Mouse (Mus musculus): Measurements from ENCODE around the gene Cxadr. TPM values are rescaled to one million over a fixed set of nuclear protein-coding genes. Genes with fewer than 3 reads are reported as not detected.

Gene Cxadr
- polyA plus RNA-seq, 1 experiment from 2014 or later: 27.1 TPM

- no peak overlapping the region for H3K4me3 ChIP-seq (ENCODE audit: low read depth, low read length)
- TF ChIP-seq CTCF (IDR thresholded peaks at IDR 0.05; ENCODE audit: low read depth) (no peak), EP300 (IDR thresholded peaks at IDR 0.05; ENCODE audit: low read depth) (no peak)
- DNase-seq (no peak), ATAC-seq (no peak)
- H3K9ac ChIP-seq (replicated peaks): no peak overlapping the region
- no peak overlapping the region for H3K4me2 ChIP-seq (ENCODE audit: low read depth, low read length)
- 0 out of 2 replicates have a peak, but pooled peaks cover 7% of the 10 kb centered on the region for H3K36me3 ChIP-seq (replicated peaks; ENCODE audit: insufficient read depth, low read length)
- no peaks in the 10 kb centered on the region for H3K27me3 ChIP-seq (ENCODE audit: insufficient read depth, low read length)
- 66% methylated on average over 7 of the region's 7 CpGs for WGBS (ENCODE audit: insufficient replicate concordance)
- H3K4me1 ChIP-seq (ENCODE audit: insufficient read depth): peaks cover 3% of the 10 kb centered on the region
- H3K9me3 ChIP-seq (ENCODE audit: low read length): no peaks in the 10 kb centered on the region
- H3K27ac ChIP-seq (ENCODE audit: low read depth): no peak overlapping the region
Observed at GRCm38 (mm10) chr16:78322140-78322539, 20.9 kb downstream of the Cxadr start.

- Histone ChIP-seq H3K4me3 (ENCODE audit: low read depth, low read length) (no peak overlapping the region), H3K4me2 (ENCODE audit: low read depth, low read length) (no peak overlapping the region), H3K4me1 (ENCODE audit: insufficient read depth) (peaks cover 3% of the 10 kb centered on the region), H3K9me3 (ENCODE audit: low read length) (no peaks in the 10 kb centered on the region), H3K36me3 (replicated peaks; ENCODE audit: insufficient read depth, low read length) (peaks cover 15% of the 10 kb centered on the region; the same call in 1 of the 2 replicates), H3K27me3 (ENCODE audit: insufficient read depth, low read length) (no peaks in the 10 kb centered on the region), H3K9ac (replicated peaks) (no peak overlapping the region), H3K27ac (ENCODE audit: low read depth) (no peak overlapping the region)
- WGBS (ENCODE audit: insufficient replicate concordance): 80% methylated on average over 27 of the region's 27 CpGs
- DNase-seq: no peak
- TF ChIP-seq CTCF (IDR thresholded peaks at IDR 0.05; ENCODE audit: low read depth): peak; percentile 15; the same call in 1 of the 2 replicates
- TF ChIP-seq EP300 (IDR thresholded peaks at IDR 0.05; ENCODE audit: low read depth): no peak
- ATAC-seq: no peak
Observed at GRCm38 (mm10) chr16:78325972-78326848, 24.9 kb downstream of the Cxadr start.

DNA sequence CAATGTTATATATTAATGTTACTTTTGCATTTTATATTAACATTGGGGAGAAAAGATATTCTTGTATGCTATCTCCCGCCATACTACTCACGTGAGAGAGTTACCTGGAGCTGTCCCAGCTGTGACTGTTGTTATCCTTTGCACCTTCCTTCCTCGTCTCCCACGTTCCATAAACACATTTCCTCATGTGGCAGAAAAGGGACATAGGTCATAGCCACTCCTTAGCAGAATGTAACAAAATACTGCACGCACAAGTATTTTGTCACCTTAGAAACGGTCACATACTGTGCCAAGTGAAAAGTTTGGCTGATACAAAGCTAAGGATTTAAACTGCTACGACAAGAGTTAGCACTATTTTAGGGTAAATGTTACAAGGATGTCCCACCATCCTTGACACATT is 26.3 kb downstream of the Cxadr start:
- Histone ChIP-seq H3K27ac (ENCODE audit: low read depth) (no peak overlapping the region), H3K9ac (replicated peaks) (no peak overlapping the region), H3K4me2 (ENCODE audit: low read depth, low read length) (no peak overlapping the region), H3K4me3 (ENCODE audit: low read depth, low read length) (no peak overlapping the region), H3K4me1 (ENCODE audit: insufficient read depth) (no peaks in the 10 kb centered on the region), H3K36me3 (replicated peaks; ENCODE audit: insufficient read depth, low read length) (peaks cover 15% of the 10 kb centered on the region; the same call in 1 of the 2 replicates), H3K9me3 (ENCODE audit: low read length) (no peaks in the 10 kb centered on the region), H3K27me3 (ENCODE audit: insufficient read depth, low read length) (no peaks in the 10 kb centered on the region)
- TF ChIP-seq EP300 (IDR thresholded peaks at IDR 0.05; ENCODE audit: low read depth): no peak
- TF ChIP-seq CTCF (IDR thresholded peaks at IDR 0.05; ENCODE audit: low read depth): no peak
- ATAC-seq (no peak), DNase-seq (no peak)
- WGBS (ENCODE audit: insufficient replicate concordance): 80% methylated on average over 7 of the region's 7 CpGs

DNA sequence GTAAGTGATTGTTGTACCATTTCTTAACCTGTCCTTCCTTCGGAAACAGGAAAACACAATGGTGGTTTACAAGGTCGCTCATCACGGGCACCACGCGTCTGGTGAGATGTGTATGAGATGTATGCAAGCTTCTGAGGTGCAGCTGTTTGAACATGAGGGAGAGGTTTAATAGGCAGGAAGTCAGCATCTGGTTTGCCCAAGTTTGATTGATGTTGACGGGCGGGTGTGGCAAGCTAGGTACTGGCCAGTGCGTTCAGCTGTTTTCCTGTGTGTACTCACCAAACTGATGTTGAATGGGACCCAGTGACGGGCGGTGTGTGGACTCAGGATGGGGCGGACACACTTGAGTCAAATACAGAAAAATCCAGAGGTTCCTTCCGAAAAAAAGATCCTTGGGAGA is 26.7 kb downstream of the Cxadr start:
- Histone ChIP-seq H3K9me3 (ENCODE audit: low read length) (no peaks in the 10 kb centered on the region), H3K27ac (ENCODE audit: low read depth) (no peak overlapping the region), H3K9ac (replicated peaks) (no peak overlapping the region), H3K27me3 (ENCODE audit: insufficient read depth, low read length) (no peaks in the 10 kb centered on the region), H3K4me1 (ENCODE audit: insufficient read depth) (no peaks in the 10 kb centered on the region), H3K36me3 (replicated peaks; ENCODE audit: insufficient read depth, low read length) (peaks cover 19% of the 10 kb centered on the region; the same call in 1 of the 2 replicates), H3K4me2 (ENCODE audit: low read depth, low read length) (no peak overlapping the region), H3K4me3 (ENCODE audit: low read depth, low read length) (no peak overlapping the region)
- TF ChIP-seq EP300 (IDR thresholded peaks at IDR 0.05; ENCODE audit: low read depth) (no peak), CTCF (IDR thresholded peaks at IDR 0.05; ENCODE audit: low read depth) (no peak)
- no peak for DNase-seq
- ATAC-seq: no peak
- WGBS (ENCODE audit: insufficient replicate concordance): 74% methylated on average over 12 of the region's 12 CpGs

DNA sequence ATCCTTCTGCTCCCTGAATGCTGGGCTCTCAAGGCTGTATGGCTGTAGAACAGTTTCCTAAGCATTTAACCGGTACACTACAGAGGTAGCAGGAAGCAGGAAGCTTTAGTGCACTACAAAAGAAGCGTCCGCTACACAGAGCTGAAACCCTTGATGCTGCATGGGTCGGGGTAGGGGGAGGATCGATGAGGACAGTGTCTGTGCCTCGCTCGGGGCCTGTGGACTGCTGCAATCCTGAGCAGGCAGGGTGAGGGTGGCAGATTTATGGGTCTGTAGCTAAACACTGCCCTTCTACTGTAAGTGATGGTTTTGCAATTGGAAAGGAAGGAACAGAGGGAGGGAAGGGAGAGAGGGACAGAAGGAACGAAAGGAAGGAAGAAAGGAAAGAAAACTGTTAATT is 35.9 kb downstream of the Cxadr start:
- Histone ChIP-seq H3K9me3 (ENCODE audit: low read length) (no peaks in the 10 kb centered on the region), H3K27me3 (ENCODE audit: insufficient read depth, low read length) (no peaks in the 10 kb centered on the region), H3K4me3 (ENCODE audit: low read depth, low read length) (no peak overlapping the region), H3K27ac (ENCODE audit: low read depth) (no peak overlapping the region), H3K4me1 (ENCODE audit: insufficient read depth) (no peaks in the 10 kb centered on the region), H3K9ac (replicated peaks) (no peak overlapping the region), H3K4me2 (ENCODE audit: low read depth, low read length) (no peak overlapping the region), H3K36me3 (replicated peaks; ENCODE audit: insufficient read depth, low read length) (peaks cover 15% of the 10 kb centered on the region)
- WGBS (ENCODE audit: insufficient replicate concordance): 45% methylated on average over 8 of the region's 8 CpGs
- ATAC-seq (no peak), DNase-seq (no peak)
- TF ChIP-seq EP300 (IDR thresholded peaks at IDR 0.05; ENCODE audit: low read depth): no peak
- TF ChIP-seq CTCF (IDR thresholded peaks at IDR 0.05; ENCODE audit: low read depth): no peak

GRCm38 (mm10) chr16:78341356-78341755 is 40.1 kb downstream of the Cxadr start:
- ATAC-seq (no peak), DNase-seq (no peak)
- Histone ChIP-seq H3K9ac (replicated peaks) (no peak overlapping the region), H3K9me3 (ENCODE audit: low read length) (no peaks in the 10 kb centered on the region), H3K4me3 (ENCODE audit: low read depth, low read length) (no peak overlapping the region), H3K4me2 (ENCODE audit: low read depth, low read length) (no peak overlapping the region), H3K27me3 (ENCODE audit: insufficient read depth, low read length) (no peaks in the 10 kb centered on the region), H3K4me1 (ENCODE audit: insufficient read depth) (no peaks in the 10 kb centered on the region), H3K27ac (ENCODE audit: low read depth) (no peak overlapping the region), H3K36me3 (replicated peaks; ENCODE audit: insufficient read depth, low read length) (no peaks in the 10 kb centered on the region; the same call in 1 of the 2 replicates)
- 78% methylated on average over 4 of the region's 4 CpGs for WGBS (ENCODE audit: insufficient replicate concordance)
- TF ChIP-seq EP300 (IDR thresholded peaks at IDR 0.05; ENCODE audit: low read depth) (no peak), CTCF (IDR thresholded peaks at IDR 0.05; ENCODE audit: low read depth) (no peak)
